Mouse (Mus musculus) adrenal gland, adult 2 months (tissue): ENCODE results near the gene Eif3a. TPM values are rescaled to one million over a fixed set of nuclear protein-coding genes. Genes with fewer than 3 reads are reported as not detected.
A peak's percentile ranks its signal among the peaks of the same experiment; 100 is the strongest.

ENCODE experiments used
- DNase-seq: peaks from one replicate; pipeline ENCODE4 v3.0.0; 2021
- microRNA-seq, 2 experiments: library from miRNA; unstranded; fragments of <30 nt; microRNA quantifications; one replicate each; pipeline ENCODE4 v1.2.0; 2021
- polyA plus RNA-seq: library from polyadenylated mRNA; depleted of rRNA; stranded (reverse); fragments of >200 nt; gene quantifications from 2 replicates; pipeline ENCODE4 v1.2.3, GENCODE M21; 2012; rRNA removed
- total RNA-seq, 2 experiments: library from RNA; stranded (reverse); gene quantifications; 2 replicates each; pipeline ENCODE4 v1.2.3; 2021

Eif3a gene
- total and polyA plus RNA-seq, 3 experiments: 17.7 to 169 (median 126) TPM

DNA sequence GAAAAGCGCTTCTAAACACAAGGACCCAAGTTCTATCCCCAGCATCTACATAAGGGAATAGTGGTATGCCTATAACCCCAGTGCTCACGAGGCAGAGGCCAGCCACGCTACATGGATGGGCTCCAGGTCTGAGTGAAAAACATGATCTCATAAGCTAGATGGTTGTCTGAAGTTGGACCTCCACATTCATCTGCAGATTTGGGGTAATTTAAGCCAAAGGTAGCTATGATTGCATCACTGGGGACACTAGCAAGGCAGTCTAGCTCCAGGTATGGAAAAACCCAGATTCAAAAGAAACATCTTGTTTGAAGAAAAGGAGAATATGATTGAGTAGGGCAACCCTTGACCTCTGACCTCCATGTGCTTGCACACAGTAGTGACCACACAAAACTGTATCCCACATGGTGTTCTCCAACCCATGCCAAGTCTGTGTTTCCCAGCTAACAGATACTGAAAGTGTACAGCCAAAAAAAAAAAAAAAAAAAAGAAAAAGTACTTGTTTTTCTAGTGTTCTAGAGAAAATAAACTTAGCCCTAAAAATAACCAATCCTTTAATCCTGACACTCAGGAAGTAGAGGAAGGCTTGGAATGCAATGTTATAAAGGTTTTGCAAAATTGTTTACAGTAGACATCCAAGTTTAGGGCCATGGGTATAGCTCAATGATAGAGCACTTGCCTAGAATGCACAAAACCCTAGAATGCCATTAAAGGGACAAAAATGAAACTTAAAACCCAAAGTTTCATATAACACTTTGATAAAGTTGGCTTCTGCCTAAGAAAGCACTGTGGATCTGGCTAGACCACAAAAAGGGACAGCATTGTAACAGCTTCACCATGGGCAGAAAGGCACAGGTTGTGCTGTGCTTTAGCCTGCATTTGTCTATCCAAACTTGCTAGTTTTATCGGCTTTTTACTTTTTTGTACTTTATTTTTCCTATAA, 31.3 kb downstream of the Eif3a start:
- no peak for DNase-seq

GRCm38 (mm10) chr19:60757099-60757785, 33.2 kb downstream of the Eif3a start:
- DNase-seq: no peak

DNA sequence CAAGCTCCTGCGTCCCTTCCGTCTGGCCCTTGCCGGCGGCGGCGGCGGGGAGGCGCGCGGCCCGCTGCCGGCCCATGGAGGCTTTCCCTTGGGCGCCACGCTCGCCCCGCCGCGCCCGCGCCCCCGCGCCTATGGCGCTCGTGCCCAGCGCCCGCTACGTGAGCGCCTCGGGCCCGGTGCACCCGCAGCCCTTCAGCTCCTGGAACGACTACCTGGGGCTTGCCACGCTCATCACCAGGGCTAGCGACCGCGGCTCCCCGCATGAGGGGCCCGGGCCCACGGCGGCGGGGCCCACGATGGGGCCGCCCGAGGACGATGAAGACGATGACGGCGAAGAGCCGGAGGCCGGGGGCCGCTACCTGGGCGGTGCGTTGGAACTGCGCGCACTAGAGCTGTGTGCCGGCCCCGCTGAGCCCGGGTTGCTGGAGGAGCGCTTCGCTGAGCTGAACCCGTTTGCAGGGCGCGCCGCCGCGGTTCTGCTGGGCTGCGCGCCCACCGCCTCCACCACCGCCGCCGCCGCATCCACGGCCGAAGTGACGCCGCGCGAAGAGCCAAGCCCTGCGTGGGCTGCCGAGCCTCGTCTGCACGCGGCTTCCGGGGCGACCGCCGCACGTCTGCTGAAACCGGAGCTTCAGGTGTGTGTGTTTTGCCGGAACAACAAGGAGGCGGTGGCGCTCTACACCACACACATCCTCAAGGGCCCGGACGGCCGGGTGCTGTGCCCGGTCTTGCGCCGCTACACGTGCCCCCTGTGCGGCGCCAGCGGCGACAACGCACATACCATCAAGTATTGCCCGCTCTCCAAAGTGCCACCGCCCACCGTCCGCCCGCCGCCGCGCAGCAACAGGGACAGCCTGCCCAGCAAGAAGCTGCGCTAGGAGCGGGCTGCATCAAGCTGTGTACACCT, 34.0 kb downstream of the Eif3a start:
- peak; percentile 63 for DNase-seq

DNA sequence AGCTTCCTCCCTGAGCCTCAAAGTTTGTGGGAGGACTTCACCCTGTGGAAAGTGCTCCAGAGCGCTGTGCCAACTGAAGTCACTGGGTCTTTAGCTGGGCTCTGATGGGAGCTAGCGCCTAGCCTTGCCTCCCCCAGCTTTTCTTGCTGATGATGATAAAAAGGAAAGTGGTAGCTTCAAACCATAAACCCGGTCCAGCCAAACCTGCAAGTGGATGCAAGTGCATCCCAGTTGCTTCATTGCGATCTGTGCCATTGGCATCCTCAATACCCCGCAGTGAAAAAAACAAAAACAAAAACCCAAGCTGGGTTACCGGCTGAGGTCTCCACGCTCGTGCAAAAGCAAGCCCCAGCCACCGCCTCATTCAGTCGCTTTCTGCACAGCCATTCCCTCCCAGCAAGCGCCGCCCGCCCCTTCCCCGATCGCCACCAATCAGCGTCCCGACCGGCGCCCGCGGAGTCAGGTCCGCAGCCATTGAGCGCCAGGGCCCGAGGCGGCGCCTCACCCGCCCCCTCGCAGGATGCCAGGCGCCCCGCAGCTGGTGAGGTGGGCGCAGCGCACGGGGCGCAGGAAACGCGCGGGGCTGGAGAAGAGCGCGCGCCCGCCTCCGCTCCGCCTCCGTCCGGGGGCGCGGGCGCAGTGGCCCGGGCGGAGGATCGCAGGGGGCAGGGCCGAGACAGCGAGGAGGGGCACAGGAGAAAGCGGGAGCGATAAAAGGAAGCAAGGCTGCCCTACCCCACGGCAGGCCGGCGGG, 34.8 kb downstream of the Eif3a start, which contains the start of gene Nanos1:
Nanos1 (plus strand) TSS at position 550 of the 754 bp plus-strand sequence.
- peak; percentile 95 for DNase-seq

DNA sequence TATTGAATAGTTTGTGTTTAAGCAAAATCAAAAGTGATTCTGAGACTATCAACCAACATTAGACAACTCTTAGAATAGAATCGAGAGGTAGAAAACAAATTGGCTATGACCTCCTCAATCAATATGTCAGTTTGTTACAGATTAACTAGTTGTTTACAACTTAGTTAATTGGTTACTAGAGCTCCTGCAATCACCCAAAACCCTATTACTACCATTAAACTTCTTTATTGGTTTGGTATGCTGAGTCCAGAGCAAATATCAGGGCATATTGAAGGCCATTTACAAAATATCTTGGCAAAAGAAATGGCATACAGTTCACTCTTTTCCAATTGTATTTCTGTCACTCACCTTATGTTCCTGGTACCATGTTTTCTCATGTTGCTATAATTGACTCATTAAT, 42.7 kb downstream of the Eif3a start:
- no peak for DNase-seq

- DNase-seq: no peak
These were observed 46.5 kb downstream of the Eif3a start for GRCm38 (mm10) chr19:60743767-60744547.

GRCm38 (mm10) chr19:60740560-60740959, 49.9 kb downstream of the Eif3a start:
- no peak for DNase-seq

DNA sequence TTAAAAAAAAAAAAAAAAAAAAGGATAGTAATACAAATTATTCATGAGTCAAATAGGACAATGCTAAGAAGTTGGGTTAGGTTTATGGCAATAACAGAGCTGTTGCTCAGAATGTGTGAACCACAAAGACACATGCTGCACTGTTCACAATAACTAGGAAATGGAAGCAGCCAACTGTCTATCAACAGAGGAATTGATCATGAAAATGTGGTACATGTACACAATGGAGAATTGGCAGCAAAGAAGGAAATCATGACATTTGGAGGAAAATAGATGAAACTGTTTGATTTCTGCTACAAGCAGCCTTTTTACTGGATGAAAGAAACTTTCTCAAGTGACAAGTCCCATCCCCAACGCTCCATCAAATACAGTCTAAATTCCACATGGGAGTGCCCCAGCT, 58.5 kb downstream of the Eif3a start:
- DNase-seq: no peak

DNA sequence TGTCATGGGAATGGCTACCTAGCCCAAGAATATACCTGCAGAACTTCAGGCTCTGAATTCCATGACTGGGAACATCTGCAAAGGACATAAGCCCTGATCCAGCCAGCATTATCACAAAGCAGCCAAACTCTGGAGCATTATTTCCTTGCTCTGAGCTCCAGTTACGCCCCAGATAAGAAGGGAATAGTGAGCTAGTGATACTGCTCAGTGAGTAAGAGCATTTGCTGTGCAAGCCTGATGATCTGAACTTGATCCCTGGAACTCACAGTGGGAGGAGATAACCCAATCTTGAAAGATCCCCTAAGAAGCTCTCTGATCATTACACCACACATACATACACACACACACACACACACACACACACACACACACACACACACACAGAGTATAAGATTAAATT, 59.2 kb downstream of the Eif3a start:
- no peak for DNase-seq

DNA sequence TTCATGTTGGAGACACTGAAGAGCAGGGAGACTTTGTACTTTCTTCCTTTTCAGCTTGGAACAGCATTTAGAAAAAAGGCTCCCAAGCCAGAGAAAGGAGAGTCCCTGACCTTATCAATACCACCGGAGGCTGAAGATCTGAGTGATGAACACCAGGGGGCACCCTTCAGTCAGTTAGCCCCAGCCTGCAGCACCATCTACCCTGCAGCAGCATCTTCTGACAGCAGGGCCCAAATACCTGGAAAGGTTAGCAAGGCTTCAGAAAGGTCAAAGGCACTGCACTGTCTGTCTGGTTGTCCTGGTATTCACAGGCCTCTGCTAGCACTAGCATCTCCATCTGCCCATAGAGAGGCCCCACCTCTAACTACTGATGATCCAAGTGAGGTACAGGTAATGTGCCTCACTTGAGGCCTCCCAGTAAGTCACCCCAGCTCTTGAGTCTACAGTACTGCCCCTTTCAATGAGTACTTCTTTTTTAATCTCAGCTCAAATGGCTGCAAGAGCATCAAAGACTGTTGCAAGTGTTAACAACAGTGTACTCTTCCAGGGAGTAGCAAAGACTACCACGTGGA, 60.1 kb downstream of the Eif3a start:
- peak; percentile 39 for DNase-seq

DNA sequence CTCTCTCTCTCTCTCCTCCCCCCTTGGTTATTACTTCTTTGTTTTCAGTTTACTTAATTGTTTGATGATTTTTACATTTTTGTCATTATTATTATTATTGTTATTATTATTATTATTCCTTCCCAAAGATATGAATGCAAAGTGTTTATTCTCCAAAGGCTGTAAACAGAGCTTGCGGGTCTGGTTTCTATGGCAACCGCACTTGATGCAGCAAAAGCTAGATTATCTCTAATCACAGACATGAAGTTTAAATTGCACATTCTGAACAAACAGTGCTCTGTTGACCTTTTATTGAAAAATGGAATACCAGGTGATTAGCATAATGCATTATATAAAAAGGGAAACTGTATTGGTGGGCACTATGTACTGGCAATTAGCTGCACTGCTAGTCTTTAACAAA, 74.1 kb downstream of the Eif3a start:
- DNase-seq: no peak

DNA sequence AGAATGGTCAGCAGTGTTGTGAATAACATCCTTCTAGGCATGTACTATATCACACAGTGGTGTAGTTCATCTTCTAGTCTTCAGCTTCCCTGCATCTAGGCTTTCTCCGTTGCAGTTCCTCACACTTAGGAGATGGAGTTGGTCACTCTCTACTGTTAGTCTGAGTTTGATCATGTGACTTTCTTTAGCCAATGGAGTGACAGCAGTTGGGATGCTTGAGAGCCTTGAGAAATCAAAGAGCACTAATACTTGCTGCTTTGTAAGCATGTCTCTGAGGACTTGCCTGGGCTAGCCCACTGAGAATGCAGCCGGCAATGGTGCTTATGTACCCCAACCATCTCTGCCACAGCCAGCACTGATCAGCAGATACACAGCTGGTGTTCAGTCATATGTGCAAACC, 77.9 kb downstream of the Eif3a start:
- DNase-seq: no peak

Small RNA genes lying within 50 kb of the gene (microRNA-seq; reads per million reads assigned to microRNA genes)
- gene mmu-mir-3084-1: 0 reads per million in 2 experiments

Other genes starting within 250 kb of the Eif3a start
- 10 to 100 TPM; 37.0 to 48.0 TPM for gene Cacul1, start 209.6 kb downstream of the Eif3a start, total RNA-seq
- gene Cacul1, start 209.6 kb downstream of the Eif3a start, polyA plus RNA-seq: 21.5 and 23.2 TPM in 2 replicates
- 1 to 10 TPM in 1 of 2 experiments, under 1 TPM in 1; 0.73 to 1.2 TPM for gene Nanos1, start 34.7 kb downstream of the Eif3a start, total RNA-seq
- 0.99 and 1.2 TPM in 2 replicates for gene Nanos1, start 34.7 kb downstream of the Eif3a start, polyA plus RNA-seq
- 10 to 100 TPM; 43.8 to 51.3 TPM for gene Fam45a, start 20.9 kb upstream of the Eif3a start, total RNA-seq
- 1.6 and 1.9 TPM in 2 replicates for gene Fam45a, start 20.9 kb upstream of the Eif3a start, polyA plus RNA-seq
- gene Sfxn4, start 70.8 kb upstream of the Eif3a start, total RNA-seq: 1 to 10 TPM; 4.9 to 6.1 TPM
- 0.91 and 1.7 TPM in 2 replicates for gene Sfxn4, start 70.8 kb upstream of the Eif3a start, polyA plus RNA-seq
- gene Prdx3, start 83.9 kb upstream of the Eif3a start, total RNA-seq: 100 to 1,000 TPM; 730 to 855 TPM
- gene Prdx3, start 83.9 kb upstream of the Eif3a start, polyA plus RNA-seq: 540 and 603 TPM in 2 replicates
- 10 to 100 TPM; 16.6 to 36.3 TPM for gene Grk5, start 99.1 kb upstream of the Eif3a start, total RNA-seq
- gene Grk5, start 99.1 kb upstream of the Eif3a start, polyA plus RNA-seq: 1.2 and 1.5 TPM in 2 replicates